Mouse (Mus musculus) layer of hippocampus, adult 18-20 months (tissue): Measurements from ENCODE around the gene Espnl. TPM values are rescaled to one million over a fixed set of nuclear protein-coding genes. Genes with fewer than 3 reads are reported as not detected.

Experiments used
- DNase-seq, 2 experiments: peaks; one replicate each; pipeline ENCODE4 v3.0.0; 2022; ENCODE audit warnings: low spot score in 2 of 2
- total RNA-seq, 2 experiments: library from RNA; stranded (reverse); gene quantifications; 2 replicates each; pipeline ENCODE4 v1.2.3; 2021

Espnl gene
- total RNA-seq, 2 experiments from 2014 or later: 0.07 TPM; not detected in 1

GRCm38 (mm10) chr1:91380453-91381090 is 58.7 kb downstream of the Espnl start:
- DNase-seq: peak; percentile 54 to 83

GRCm38 (mm10) chr1:91381091-91381471 is 59.2 kb downstream of the Espnl start:
- DNase-seq: no peak

GRCm38 (mm10) chr1:91390369-91390768 is 68.5 kb downstream of the Espnl start:
- DNase-seq: no peak

- no peak for DNase-seq
These were observed 76.0 kb downstream of the Espnl start for GRCm38 (mm10) chr1:91397927-91398259.

Other genes with a start within 250 kb of the Espnl start
- gene Rbm44, start 177.0 kb upstream of the Espnl start, total RNA-seq: under 1 TPM in 1 of 2 experiments, not detected in 1; 0.10 TPM
- 10 to 100 TPM; 58.6 to 64.0 TPM for gene Ramp1, start 142.3 kb upstream of the Espnl start, total RNA-seq
- gene Ube2f, start 71.8 kb upstream of the Espnl start, total RNA-seq: 10 to 100 TPM; 45.8 to 48.8 TPM
- gene Scly, start 23.7 kb upstream of the Espnl start, total RNA-seq: 10 to 100 TPM; 18.0 to 22.3 TPM
- under 1 TPM in 1 of 2 experiments, not detected in 1; 0.10 TPM for gene Klhl30, start 28.9 kb downstream of the Espnl start, total RNA-seq
- gene Erfe, start 44.4 kb downstream of the Espnl start, total RNA-seq: not detected
- 10 to 100 TPM; 62.3 to 63.0 TPM for gene Ilkap, start 76.7 kb downstream of the Espnl start, total RNA-seq
- gene Hes6, start 92.0 kb downstream of the Espnl start, total RNA-seq: 10 to 100 TPM; 13.1 to 16.4 TPM
- gene Per2, start 137.2 kb downstream of the Espnl start, total RNA-seq: 10 to 100 TPM; 32.2 to 35.2 TPM
- gene Traf3ip1, start 172.6 kb downstream of the Espnl start, total RNA-seq: 10 to 100 TPM; 14.3 to 14.6 TPM
- gene Asb1, start 218.5 kb downstream of the Espnl start, total RNA-seq: 10 to 100 TPM; 39.9 to 43.5 TPM